ENCODE assay signal across 24 mouse cellular contexts in genomic region chr9:72333221-72333620, GRCm38 (mm10). TPM values are rescaled to one million over a fixed set of nuclear protein-coding genes. Genes with fewer than 3 reads are reported as not detected.
DNase-seq lines count a peak whose midpoint lies in the region; ATAC-seq and TF ChIP-seq lines count a peak whose summit lies in the region.
"Had no signal": no experiment of that assay in that cellular context is flagged by ENCODE, and none has a peak within 500 bp of the region (broad histone marks: within the 10 kb centered on the region; RNA-seq: fewer than 3 reads in every experiment).

No protein-coding gene starts in this region.

- no peak overlapping the region for H3K27ac ChIP-seq in embryonic facial prominence, embryonic 11.5 days (replicated peaks; ENCODE audit: low read depth, low read length)
- no peak overlapping the region for H3K27ac ChIP-seq in embryonic facial prominence, embryonic 10.5 days (replicated peaks)
- H3K27ac ChIP-seq in hindbrain, postnatal 0 days: no peak overlapping the region
- H3K27ac ChIP-seq: embryonic facial prominence, embryonic 13.5 days; forebrain, embryonic 13.5 days; forebrain, embryonic 15.5 days had no signal

- H3K36me3 ChIP-seq in embryonic facial prominence, embryonic 11.5 days (replicated peaks; ENCODE audit: control insufficient read depth, insufficient read depth, low read depth, low read length): no peaks in the 10 kb centered on the region; the same call in 1 of the 2 replicates
- H3K36me3 ChIP-seq in embryonic facial prominence, embryonic 10.5 days (replicated peaks): peaks cover 77% of the 10 kb centered on the region
- no peaks in the 10 kb centered on the region for H3K36me3 ChIP-seq in hindbrain, postnatal 0 days (ENCODE audit: insufficient read depth, low read length)

- H3K4me2 ChIP-seq in embryonic facial prominence, embryonic 11.5 days (ENCODE audit: low read depth, low read length): no peak overlapping the region
- no peak overlapping the region for H3K4me2 ChIP-seq in hindbrain, postnatal 0 days (ENCODE audit: low read depth, low read length)
- H3K4me2 ChIP-seq: embryonic facial prominence, embryonic 13.5 days; forebrain, embryonic 13.5 days; forebrain, embryonic 15.5 days had no signal

- 32% methylated on average over 2 of the region's 2 CpGs for WGBS in embryonic facial prominence, embryonic 11.5 days
- WGBS in embryonic facial prominence, embryonic 10.5 days: 43% methylated on average over 2 of the region's 2 CpGs
- 91% methylated on average over 2 of the region's 2 CpGs for WGBS in hindbrain, postnatal 0 days

- no peak overlapping the region for H3K4me3 ChIP-seq in embryonic facial prominence, embryonic 11.5 days (ENCODE audit: low read depth, low read length)
- H3K4me3 ChIP-seq in embryonic facial prominence, embryonic 10.5 days: no peak overlapping the region
- H3K4me3 ChIP-seq in hindbrain, postnatal 0 days (ENCODE audit: low read length): no peak overlapping the region
- H3K4me3 ChIP-seq: embryonic facial prominence, embryonic 13.5 days; forebrain, embryonic 13.5 days; forebrain, embryonic 15.5 days had no signal

- H3K9ac ChIP-seq in embryonic facial prominence, embryonic 11.5 days (replicated peaks; ENCODE audit: low read length): no peak overlapping the region
- H3K9ac ChIP-seq in hindbrain, postnatal 0 days (replicated peaks; ENCODE audit: low read length): no peak overlapping the region
- H3K9ac ChIP-seq: embryonic facial prominence, embryonic 13.5 days; forebrain, embryonic 13.5 days; forebrain, embryonic 15.5 days; forebrain, postnatal 0 days had no signal

- H3K4me1 ChIP-seq in embryonic facial prominence, embryonic 11.5 days (ENCODE audit: control insufficient read depth, insufficient read depth, low read length): no peaks in the 10 kb centered on the region
- H3K4me1 ChIP-seq in embryonic facial prominence, embryonic 10.5 days: peaks cover 11% of the 10 kb centered on the region
- H3K4me1 ChIP-seq in hindbrain, postnatal 0 days (ENCODE audit: insufficient read depth, low read length): no peaks in the 10 kb centered on the region
- H3K4me1 ChIP-seq: embryonic facial prominence, embryonic 13.5 days; forebrain, embryonic 13.5 days; forebrain, embryonic 15.5 days had no signal

- H3K9me3 ChIP-seq in embryonic facial prominence, embryonic 11.5 days (replicated peaks; ENCODE audit: control insufficient read depth, low read length): no peaks in the 10 kb centered on the region
- H3K9me3 ChIP-seq in embryonic facial prominence, embryonic 10.5 days: no peaks in the 10 kb centered on the region
- H3K9me3 ChIP-seq in hindbrain, postnatal 0 days (ENCODE audit: low read length): no peaks in the 10 kb centered on the region
- H3K9me3 ChIP-seq: embryonic facial prominence, embryonic 13.5 days; forebrain, embryonic 13.5 days; forebrain, embryonic 15.5 days had no signal

- intact Hi-C loops in left cerebral cortex, postnatal 14 days (cut with DNase I): no loop called here

- no peak for ATAC-seq in embryonic facial prominence, embryonic 11.5 days (replicated peaks; ENCODE audit: insufficient number of reproducible peaks, low FRiP score, low TSS enrichment, low read depth)
- ATAC-seq in hindbrain, postnatal 0 days: no peak
- ATAC-seq: CD4-positive, CD25-positive, alpha-beta regulatory T cell, adult 4 months; forebrain, embryonic 13.5 days; forebrain, embryonic 15.5 days; forebrain, postnatal 0 days had no signal

- no peaks in the 10 kb centered on the region for H3K27me3 ChIP-seq in embryonic facial prominence, embryonic 11.5 days (ENCODE audit: control insufficient read depth, insufficient read depth, low read length)
- H3K27me3 ChIP-seq in embryonic facial prominence, embryonic 10.5 days (replicated peaks; ENCODE audit: low read depth, poor library complexity, severe bottlenecking): no peaks in the 10 kb centered on the region
- H3K27me3 ChIP-seq in hindbrain, postnatal 0 days (ENCODE audit: insufficient read depth, low read length): no peaks in the 10 kb centered on the region
- H3K27me3 ChIP-seq: CH12.LX; embryonic facial prominence, embryonic 13.5 days; forebrain, embryonic 13.5 days; forebrain, embryonic 15.5 days had no signal

- no peak for TF ChIP-seq CTCF in hindbrain, postnatal 0 days (IDR thresholded peaks at IDR 0.05; ENCODE audit: low read depth)

- peak; percentile 79 for DNase-seq in embryonic facial prominence, embryonic 11.5 days (ENCODE audit: low spot score)
- DNase-seq in embryonic facial prominence, embryonic 10.5 days (ENCODE audit: low spot score): no peak
- DNase-seq in NIH3T3 (ENCODE audit: low read depth): peak; percentile 28
- DNase-seq in embryo, embryonic 11 days: peak; percentile 30
- DNase-seq in forelimb bud, embryonic 11.5 days (ENCODE audit: low read depth, low spot score): peak; percentile 56
- DNase-seq in hindbrain, postnatal 0 days (ENCODE audit: low spot score): no peak
- DNase-seq in left cerebral cortex, postnatal 14 days (ENCODE audit: low spot score in 2 of 2): no peak
- DNase-seq in thymus, postnatal 25 days: no peak
- DNase-seq: adrenal gland, adult 2 months; adrenal gland, postnatal 10 days; adrenal gland, postnatal 25 days; B cell, adult 2 months; cerebellum, adult 11 months; cerebellum, adult 18-20 months; cerebellum, adult 8-10 months; cerebellum, adult 9-11 months; cerebellum, postnatal 14 days; cerebellum, postnatal 36 days; forebrain, postnatal 0 days had no signal

RNA-seq across cellular contexts. Expression of gene Zfp280d, which starts 58.6 kb away (rescaled TPM):
- 53.6 and 54.5 TPM in 2 replicates for polyA plus RNA-seq in embryonic facial prominence, embryonic 11.5 days (2014; fragmentation: Nextera tagmentation; extraction: Ambion mirVana)
- 50.3 and 53.0 TPM in 2 replicates for polyA plus RNA-seq in embryonic facial prominence, embryonic 10.5 days (2016; fragmentation: Nextera tagmentation; extraction: Ambion mirVana)
- total RNA-seq in hindbrain, postnatal 0 days (2014; rRNA removed): 45.6 and 48.6 TPM in 2 replicates
- polyA plus RNA-seq in hindbrain, postnatal 0 days (2015; fragmentation: Nextera tagmentation; extraction: Ambion mirVana): 28.8 and 32.1 TPM in 2 replicates
- total RNA-seq in left cerebral cortex, postnatal 14 days (2021): 10 to 100 TPM; 47.1 to 50.0 TPM

Comparison
In these comparisons a context has a peak if more than half of its experiments do, and no peak if none do; other contexts are left out.
1. DNase-seq: peak in embryonic facial prominence, embryonic 11.5 days (single experiment), NIH3T3 (single experiment), embryo, embryonic 11 days (single experiment) and forelimb bud, embryonic 11.5 days (single experiment); none in embryonic facial prominence, embryonic 10.5 days (single experiment), hindbrain, postnatal 0 days (single experiment), left cerebral cortex, postnatal 14 days (0 of 2) and thymus, postnatal 25 days (single experiment).